Mouse (Mus musculus) heart, embryonic 11.5 days (tissue): ENCODE measurements at regions not wholly inside any gene's neighbourhood (a gene's known extent, or its start where the extent isn't known, plus 50 kb on each side); places are given as distances from the start of the nearest gene placed in this dataset.
A peak's percentile ranks its signal among the peaks of the same experiment; 100 is the strongest.
"Not testable (repeated sequence)": the region's sequence is repeated elsewhere in the genome, so short reads cannot be mapped to it uniquely, and the experiment has no call there.

Source experiments
- ATAC-seq: fragments of 200-750 bp; cut with Nextera tagmentation; replicated peaks from 2 replicates; pipeline ENCODE4 v1.8.0; 2017; ENCODE audit warnings: moderate library complexity; ENCODE audit not compliant: insufficient number of reproducible peaks, low FRiP score, low TSS enrichment
- H3K27ac ChIP-seq: fragments of 300-500 bp; sonication (generic); 2 replicates; pipeline ENCODE4 v1.5.1; 2014; ENCODE audit warnings: mild to moderate bottlenecking, low read depth, low read length
- H3K27me3 ChIP-seq: fragments of 300-500 bp; sonication (generic); 2 replicates; pipeline ENCODE4 v1.6.1; 2014; ENCODE audit warnings: mild to moderate bottlenecking, low read length, mixed read lengths; ENCODE audit not compliant: control insufficient read depth, insufficient read depth
- H3K36me3 ChIP-seq: fragments of 300-500 bp; sonication (generic); 2 replicates; pipeline ENCODE4 v1.6.1; 2014; ENCODE audit warnings: mild to moderate bottlenecking, low read length, moderate library complexity, mixed read lengths; ENCODE audit not compliant: control insufficient read depth, insufficient read depth
- H3K4me1 ChIP-seq: fragments of 300-500 bp; sonication (generic); 2 replicates; pipeline ENCODE4 v1.6.1; 2014; ENCODE audit warnings: low read length; ENCODE audit not compliant: control insufficient read depth, insufficient read depth
- H3K4me2 ChIP-seq: fragments of 300-500 bp; sonication (generic); 2 replicates; pipeline ENCODE4 v1.6.1; 2014; ENCODE audit warnings: mild to moderate bottlenecking, moderate library complexity
- H3K4me3 ChIP-seq: fragments of 300-500 bp; sonication (generic); 2 replicates; pipeline ENCODE4 v1.5.1; 2014; ENCODE audit warnings: low read depth, low read length
- H3K9ac ChIP-seq: fragments of 300-500 bp; sonication (generic); 2 replicates; pipeline ENCODE4 v1.6.1; 2014; ENCODE audit warnings: mild to moderate bottlenecking, low read depth, low read length, moderate library complexity
- H3K9me3 ChIP-seq: fragments of 300-500 bp; sonication (generic); replicated peaks from 2 replicates; pipeline ENCODE4 v1.6.1; 2016; ENCODE audit warnings: low read length; ENCODE audit not compliant: control insufficient read depth
- whole genome bisulfite sequencing: fragments of 180-500 bp; shearing (Covaris S2); extraction: QIAGEN DNeasy Blood & Tissue Kit; methylation state at CpG from one replicate; pipeline ENCODE4 v1.1.7; 2014; ENCODE audit not compliant: insufficient replicate concordance; 5-methylcytosine and 5-hydroxymethylcytosine counted together

GRCm38 (mm10) chrX:70871209-70871608, 178.8 kb upstream of the Mamld1 start:
- no peaks in the 10 kb centered on the region for H3K27me3 ChIP-seq
- H3K36me3 ChIP-seq: no peaks in the 10 kb centered on the region
- no peak overlapping the region for H3K4me2 ChIP-seq
- H3K4me1 ChIP-seq: no peaks in the 10 kb centered on the region
- no peak overlapping the region for H3K9ac ChIP-seq
- H3K4me3 ChIP-seq: no peak overlapping the region
- ATAC-seq: no peak
- no peaks in the 10 kb centered on the region for H3K9me3 ChIP-seq
- WGBS: 66% methylated on average over 1 of the region's 1 CpGs
- H3K27ac ChIP-seq: no peak overlapping the region

GRCm38 (mm10) chrX:70881326-70881725, 168.7 kb upstream of the Mamld1 start:
- H3K27ac ChIP-seq: no peak overlapping the region
- no peaks in the 10 kb centered on the region for H3K27me3 ChIP-seq
- WGBS: 73% methylated on average over 2 of the region's 2 CpGs
- ATAC-seq: no peak
- no peaks in the 10 kb centered on the region for H3K4me1 ChIP-seq
- H3K9ac ChIP-seq: no peak overlapping the region
- no peak overlapping the region for H3K4me2 ChIP-seq
- H3K4me3 ChIP-seq: no peak overlapping the region
- no peaks in the 10 kb centered on the region for H3K9me3 ChIP-seq
- H3K36me3 ChIP-seq: no peaks in the 10 kb centered on the region

DNA sequence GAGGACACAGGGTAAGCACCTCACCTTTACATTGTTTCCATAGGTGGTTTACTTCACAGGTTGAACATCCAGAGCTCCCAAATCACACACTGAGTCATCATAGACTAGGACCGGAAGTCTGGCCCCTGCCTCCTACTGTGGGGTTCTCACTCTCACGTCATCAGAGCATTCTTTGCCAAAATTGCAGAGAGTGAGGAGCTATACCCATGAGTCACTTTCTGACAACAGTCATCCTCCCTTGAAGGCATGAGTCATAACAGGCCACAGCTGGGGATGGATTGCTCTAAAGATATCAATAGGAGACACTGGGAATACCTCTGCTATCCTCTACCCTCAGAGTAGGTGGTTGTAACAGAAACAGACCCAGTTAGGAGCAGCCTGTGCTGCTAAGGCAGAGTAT, 166.6 kb upstream of the Mamld1 start:
- H3K9me3 ChIP-seq: no peaks in the 10 kb centered on the region
- H3K36me3 ChIP-seq: no peaks in the 10 kb centered on the region
- no peak overlapping the region for H3K4me2 ChIP-seq
- no peak for ATAC-seq
- H3K9ac ChIP-seq: no peak overlapping the region
- no peak overlapping the region for H3K4me3 ChIP-seq
- H3K27ac ChIP-seq: no peak overlapping the region
- no peaks in the 10 kb centered on the region for H3K27me3 ChIP-seq
- H3K4me1 ChIP-seq: no peaks in the 10 kb centered on the region
- WGBS: 58% methylated on average over 2 of the region's 2 CpGs

DNA sequence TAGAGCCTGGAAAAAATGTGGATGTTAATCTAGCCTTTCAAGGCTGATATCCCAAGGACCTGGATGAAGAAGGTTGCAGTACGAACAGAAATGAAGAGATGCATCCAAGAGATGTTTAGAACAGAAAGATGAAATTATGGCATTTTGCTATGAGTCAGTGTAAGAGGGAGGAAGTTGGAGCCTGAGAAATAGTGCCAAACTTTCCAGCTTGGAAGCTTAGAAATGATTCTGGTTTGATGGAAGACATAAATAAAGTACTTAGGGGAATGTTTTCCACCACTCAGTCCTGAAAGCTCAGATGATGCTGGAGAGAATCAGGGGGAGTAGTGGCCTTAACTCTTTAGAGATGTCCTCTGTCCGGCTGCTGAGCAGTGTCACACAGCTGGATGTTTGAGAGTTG, 155.5 kb upstream of the Mamld1 start:
- Histone ChIP-seq H3K9ac (no peak overlapping the region), H3K9me3 (no peaks in the 10 kb centered on the region), H3K4me3 (no peak overlapping the region), H3K4me2 (no peak overlapping the region), H3K27ac (no peak overlapping the region), H3K36me3 (no peaks in the 10 kb centered on the region), H3K27me3 (no peaks in the 10 kb centered on the region), H3K4me1 (no peaks in the 10 kb centered on the region)
- no peak for ATAC-seq
- 74% methylated on average over 2 of the region's 2 CpGs for WGBS

GRCm38 (mm10) chrX:70895554-70895953, 154.5 kb upstream of the Mamld1 start:
- no peaks in the 10 kb centered on the region for H3K27me3 ChIP-seq
- no peak overlapping the region for H3K27ac ChIP-seq
- no peaks in the 10 kb centered on the region for H3K9me3 ChIP-seq
- no peak overlapping the region for H3K9ac ChIP-seq
- no peak overlapping the region for H3K4me2 ChIP-seq
- ATAC-seq: no peak
- no peaks in the 10 kb centered on the region for H3K36me3 ChIP-seq
- H3K4me1 ChIP-seq: no peaks in the 10 kb centered on the region
- no peak overlapping the region for H3K4me3 ChIP-seq
- 79% methylated on average over 4 of the region's 4 CpGs for WGBS

GRCm38 (mm10) chrX:70897110-70897721, 152.8 kb upstream of the Mamld1 start:
- Histone ChIP-seq H3K9ac (no peak overlapping the region), H3K4me2 (no peak overlapping the region), H3K4me1 (no peaks in the 10 kb centered on the region), H3K9me3 (no peaks in the 10 kb centered on the region), H3K27ac (no peak overlapping the region), H3K27me3 (no peaks in the 10 kb centered on the region), H3K4me3 (no peak overlapping the region), H3K36me3 (no peaks in the 10 kb centered on the region)
- WGBS: 26% methylated on average over 2 of the region's 2 CpGs
- peak; percentile 63; the same call in 1 of the 2 replicates for ATAC-seq

DNA sequence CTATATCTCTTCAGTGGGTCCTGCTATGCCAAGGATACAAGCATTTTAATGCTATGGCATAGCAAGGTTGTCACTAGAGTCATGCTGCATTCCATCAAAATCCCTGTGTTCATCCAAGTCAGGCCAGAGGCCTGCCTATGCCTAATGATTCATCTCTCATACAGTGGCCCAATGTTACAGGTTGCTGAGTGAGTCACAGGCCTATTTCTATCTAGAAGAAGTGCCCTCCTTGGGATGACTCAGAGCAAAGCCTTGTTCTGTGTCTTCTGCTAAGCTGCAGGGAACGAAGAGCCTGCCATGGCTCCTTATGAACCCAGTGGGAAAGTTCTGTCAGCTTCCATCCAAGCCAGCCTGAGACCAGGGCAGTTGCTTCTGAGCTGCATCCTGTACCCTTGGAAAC, 151.2 kb upstream of the Mamld1 start:
- not testable (repeated sequence) for H3K4me2 ChIP-seq, H3K36me3 ChIP-seq, H3K9ac ChIP-seq, H3K27ac ChIP-seq, H3K4me3 ChIP-seq, H3K9me3 ChIP-seq, H3K27me3 ChIP-seq, ATAC-seq, H3K4me1 ChIP-seq
- WGBS: 95% methylated on average over 1 of the region's 1 CpGs

DNA sequence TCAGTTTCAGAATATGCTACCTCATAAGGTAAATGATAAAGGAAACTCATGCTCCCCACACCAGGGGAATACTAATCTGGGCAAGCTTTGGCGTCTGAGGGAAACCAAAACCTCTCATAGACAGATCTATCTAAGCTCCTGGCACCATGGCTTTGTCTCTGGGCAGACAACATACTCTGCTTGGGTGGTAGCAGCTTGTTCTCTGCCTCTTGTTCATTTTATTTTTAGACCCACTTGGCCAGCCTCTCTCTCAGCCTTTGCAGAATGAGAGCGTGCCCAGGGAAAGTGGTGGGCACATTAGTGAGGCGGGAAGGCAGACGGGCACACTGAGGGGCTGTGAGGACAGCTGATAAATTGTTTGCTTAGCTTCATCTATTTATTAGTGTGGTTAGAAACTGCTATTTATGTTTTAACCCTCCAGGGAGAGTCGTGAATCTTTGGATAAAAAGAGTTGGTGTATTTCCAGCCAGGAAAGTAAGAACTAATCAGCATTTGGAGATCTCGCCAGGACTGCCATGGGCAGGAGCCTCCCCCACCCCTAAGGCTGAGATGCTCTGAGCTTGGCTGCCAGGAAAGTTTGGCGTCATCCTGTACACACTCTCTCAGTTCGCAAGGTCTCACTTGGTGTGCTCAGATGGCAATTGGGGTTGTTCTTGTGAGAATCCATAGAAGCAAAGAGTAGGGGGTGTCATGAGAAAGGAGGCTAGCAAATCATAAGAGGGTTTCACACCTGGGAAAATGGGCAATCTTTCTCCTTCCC, 150.2 kb upstream of the Mamld1 start:
- no peaks in the 10 kb centered on the region for H3K4me1 ChIP-seq
- no peaks in the 10 kb centered on the region for H3K36me3 ChIP-seq
- H3K27me3 ChIP-seq: no peaks in the 10 kb centered on the region
- no peaks in the 10 kb centered on the region for H3K9me3 ChIP-seq
- no peak overlapping the region for H3K4me2 ChIP-seq
- no peak overlapping the region for H3K27ac ChIP-seq
- ATAC-seq: no peak
- no peak overlapping the region for H3K4me3 ChIP-seq
- WGBS: 65% methylated on average over 8 of the region's 8 CpGs
- no peak overlapping the region for H3K9ac ChIP-seq

DNA sequence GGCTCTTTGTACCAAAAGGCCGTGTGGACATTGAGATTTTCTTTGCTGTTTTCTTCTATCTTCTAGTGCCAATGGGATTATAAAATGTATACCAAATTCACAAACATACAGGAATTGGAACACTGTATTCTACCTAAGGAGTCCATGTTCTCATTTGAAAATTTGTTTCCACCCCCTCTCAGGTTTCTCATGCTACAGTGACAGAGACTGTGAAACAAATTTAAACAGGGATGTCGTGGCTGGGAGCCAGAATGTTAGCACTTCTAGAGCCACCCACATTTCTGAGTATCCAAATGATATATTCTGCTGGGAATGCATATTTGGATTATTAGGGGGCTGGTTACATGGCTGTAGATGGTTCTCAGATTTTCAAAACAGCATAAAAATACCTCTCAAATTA, 124.4 kb upstream of the Mamld1 start:
- Histone ChIP-seq H3K4me2 (no peak overlapping the region), H3K4me1 (no peaks in the 10 kb centered on the region), H3K27me3 (no peaks in the 10 kb centered on the region), H3K4me3 (no peak overlapping the region), H3K9ac (no peak overlapping the region), H3K27ac (no peak overlapping the region), H3K9me3 (no peaks in the 10 kb centered on the region), H3K36me3 (no peaks in the 10 kb centered on the region)
- WGBS: 65% methylated on average over 2 of the region's 2 CpGs
- ATAC-seq: no peak
